Mouse (Mus musculus) kidney, embryonic 15.5 days (tissue): ENCODE results near the gene Ube2i. TPM values are rescaled to one million over a fixed set of nuclear protein-coding genes. Genes with fewer than 3 reads are reported as not detected.

Experiments used
- ATAC-seq: fragments of 200-750 bp; cut with Nextera tagmentation; replicated peaks from 2 replicates; pipeline ENCODE4 v1.8.0; 2017; ENCODE audit warnings: moderate TSS enrichment; ENCODE audit not compliant: low FRiP score
- H3K27ac ChIP-seq: fragments of 300-500 bp; sonication (generic); 2 replicates; pipeline ENCODE4 v1.5.1; 2015; ENCODE audit warnings: mild to moderate bottlenecking, inconsistent platforms
- H3K27me3 ChIP-seq: fragments of 300-500 bp; sonication (generic); 2 replicates; pipeline ENCODE4 v1.6.1; 2015; ENCODE audit warnings: inconsistent platforms
- H3K36me3 ChIP-seq: fragments of 300-500 bp; sonication (generic); 2 replicates; pipeline ENCODE4 v1.6.1; 2015; ENCODE audit warnings: inconsistent platforms
- H3K4me1 ChIP-seq: fragments of 300-500 bp; sonication (generic); 2 replicates; pipeline ENCODE4 v1.6.1; 2015; ENCODE audit warnings: inconsistent platforms
- H3K4me2 ChIP-seq: fragments of 300-500 bp; sonication (generic); 2 replicates; pipeline ENCODE4 v1.6.1; 2015; ENCODE audit warnings: moderate library complexity, mild to moderate bottlenecking, inconsistent platforms
- H3K4me3 ChIP-seq: fragments of 300-500 bp; sonication (generic); replicated peaks from 2 replicates; pipeline ENCODE4 v1.5.1; 2015; ENCODE audit warnings: mild to moderate bottlenecking, inconsistent platforms
- H3K9ac ChIP-seq: fragments of 300-500 bp; sonication (generic); 2 replicates; pipeline ENCODE4 v1.6.1; 2015; ENCODE audit warnings: mild to moderate bottlenecking, inconsistent platforms
- H3K9me3 ChIP-seq: fragments of 300-500 bp; sonication (generic); replicated peaks from 2 replicates; pipeline ENCODE4 v1.6.1; 2016; ENCODE audit warnings: inconsistent platforms
- WGBS: fragments of 180-500 bp; shearing (Covaris S2); methylation state at CpG from one replicate; pipeline ENCODE4 v1.1.7; 2015; ENCODE audit warnings: mixed read lengths; 5-methylcytosine and 5-hydroxymethylcytosine counted together
- polyA plus RNA-seq: library from polyadenylated mRNA; unstranded; fragments of >200 nt; fragmentation: Nextera tagmentation; extraction: Ambion mirVana; gene quantifications from 2 replicates; pipeline ENCODE4 v1.2.1, GENCODE M21; 2015

The Ube2i gene
- polyA plus RNA-seq, 1 experiment from 2014 or later, result 677 TPM

DNA sequence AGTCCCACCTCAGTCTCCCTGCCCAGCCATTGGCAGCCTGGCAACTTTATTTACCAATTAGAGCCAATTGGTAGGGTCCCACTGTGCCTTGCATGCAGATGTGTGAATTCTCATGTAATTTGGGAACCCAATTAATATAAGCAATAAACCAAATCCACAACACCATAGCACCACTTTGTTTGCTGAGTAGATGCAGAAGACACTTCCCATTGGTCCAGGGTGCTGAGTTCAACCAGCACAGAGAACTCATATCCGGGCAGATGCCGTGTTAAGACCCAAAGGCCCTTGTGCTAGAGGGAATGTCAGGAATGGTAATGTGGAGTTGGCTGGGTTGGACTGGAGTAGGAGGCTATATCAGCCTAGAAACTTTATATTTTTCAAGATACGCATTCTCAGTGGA, 1.4 kb upstream of the Ube2i start:
- Histone ChIP-seq H3K4me1 (peaks cover 21% of the 10 kb centered on the region), H3K9ac (no peak overlapping the region), H3K27me3 (peaks cover 6% of the 10 kb centered on the region; the same call in 1 of the 2 replicates), H3K9me3 (no peaks in the 10 kb centered on the region), H3K4me2 (no peak overlapping the region), H3K4me3 (no peak overlapping the region), H3K27ac (no peak overlapping the region), H3K36me3 (peaks cover 1% of the 10 kb centered on the region; the same call in 1 of the 2 replicates)
- ATAC-seq, result no peak
- 95% methylated on average over 3 of the region's 3 CpGs for WGBS

- WGBS, result under 1% methylated on average over 40 of the region's 45 CpGs
- peak overlapping the region; percentile 98 for H3K27ac ChIP-seq
- no peaks in the 10 kb centered on the region for H3K9me3 ChIP-seq
- no peaks in the 10 kb centered on the region for H3K27me3 ChIP-seq
- peaks cover 18% of the 10 kb centered on the region for H3K36me3 ChIP-seq
- peak; percentile 89 for ATAC-seq
- H3K4me1 ChIP-seq, result peaks cover 34% of the 10 kb centered on the region
- peak overlapping the region; percentile 98 for H3K9ac ChIP-seq
- H3K4me2 ChIP-seq, result peak overlapping the region; percentile 75
- peak overlapping the region; percentile 85 for H3K4me3 ChIP-seq
Measured at GRCm38 (mm10) chr17:25273706-25274501, 518 bp downstream of the Ube2i start.

- Histone ChIP-seq H3K36me3 (peaks cover 26% of the 10 kb centered on the region), H3K9me3 (no peaks in the 10 kb centered on the region), H3K4me3 (peak overlapping the region; percentile 85), H3K27ac (peak overlapping the region; percentile 98), H3K27me3 (no peaks in the 10 kb centered on the region), H3K4me2 (peak overlapping the region; percentile 75), H3K9ac (peak overlapping the region; percentile 98), H3K4me1 (peaks cover 34% of the 10 kb centered on the region)
- ATAC-seq, result peak; percentile 91
- WGBS, result under 1% methylated on average over 92 of the region's 92 CpGs
Measured at GRCm38 (mm10) chr17:25272951-25273705, 1.3 kb downstream of the Ube2i start.

DNA sequence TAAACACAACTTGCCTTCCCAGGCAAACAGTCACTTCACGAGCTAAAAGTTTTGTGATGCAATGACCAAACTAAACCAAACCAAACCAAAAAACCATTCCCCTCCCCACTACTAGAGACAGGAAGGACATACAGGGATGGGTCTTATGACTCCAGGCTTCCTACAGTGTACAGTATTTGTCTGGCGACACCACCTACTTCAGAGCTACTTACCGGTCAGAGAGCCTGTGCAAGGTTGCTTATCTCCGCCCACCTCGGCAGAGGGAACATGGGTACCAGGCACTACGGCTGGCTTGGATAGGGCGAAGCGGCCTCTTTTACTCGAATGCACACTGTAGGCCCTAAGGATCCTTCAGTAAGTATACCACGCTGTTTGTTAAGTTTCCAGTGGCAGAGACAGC, 2.1 kb downstream of the Ube2i start:
- peak overlapping the region; percentile 85 for H3K4me3 ChIP-seq
- ATAC-seq, result no peak
- WGBS, result 2% methylated on average over 10 of the region's 10 CpGs

GRCm38 (mm10) chr17:25270795-25271335, 3.6 kb downstream of the Ube2i start:
- peak overlapping the region; percentile 85 for H3K4me3 ChIP-seq
- H3K9me3 ChIP-seq, result no peaks in the 10 kb centered on the region
- H3K36me3 ChIP-seq, result peaks cover 48% of the 10 kb centered on the region
- H3K4me1 ChIP-seq, result peaks cover 34% of the 10 kb centered on the region
- H3K4me2 ChIP-seq, result peak overlapping the region; percentile 75
- ATAC-seq, result no peak
- H3K27me3 ChIP-seq, result no peaks in the 10 kb centered on the region
- peak overlapping the region; percentile 98 for H3K9ac ChIP-seq
- WGBS, result 60% methylated on average over 2 of the region's 2 CpGs
- H3K27ac ChIP-seq, result no peak overlapping the region

More for the DNA sequence above, 2.1 kb downstream of the Ube2i start:
- Histone ChIP-seq H3K27me3 (no peaks in the 10 kb centered on the region), H3K9me3 (no peaks in the 10 kb centered on the region), H3K4me2 (peak overlapping the region; percentile 75), H3K27ac (peak overlapping the region; percentile 98), H3K9ac (peak overlapping the region; percentile 98), H3K4me1 (peaks cover 34% of the 10 kb centered on the region), H3K36me3 (peaks cover 34% of the 10 kb centered on the region)

DNA sequence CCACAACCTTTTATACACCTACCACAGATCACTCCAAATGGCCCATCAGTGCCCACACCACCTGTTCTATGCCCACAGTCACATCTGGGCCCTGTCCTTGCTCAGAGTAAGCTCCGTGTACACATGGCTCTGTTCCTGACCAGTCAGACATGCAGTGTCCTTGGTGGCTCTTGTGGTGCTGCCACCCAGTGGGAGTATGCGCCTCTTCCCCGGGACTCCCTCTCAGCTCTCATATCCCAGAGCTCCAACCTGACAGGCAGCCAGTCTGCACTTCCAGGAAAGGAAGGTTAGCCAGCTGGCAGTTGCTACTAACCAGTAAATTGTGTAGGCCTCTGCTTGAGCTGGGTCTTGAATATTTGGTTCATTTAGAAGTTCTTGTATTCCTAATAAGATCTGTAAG, 10.0 kb downstream of the Ube2i start:
- Histone ChIP-seq H3K4me3 (no peak overlapping the region), H3K27me3 (no peaks in the 10 kb centered on the region), H3K4me1 (peaks cover 4% of the 10 kb centered on the region; the same call in 1 of the 2 replicates), H3K4me2 (no peak overlapping the region), H3K9ac (no peak overlapping the region), H3K36me3 (peaks cover 82% of the 10 kb centered on the region), H3K9me3 (no peaks in the 10 kb centered on the region), H3K27ac (no peak overlapping the region)
- ATAC-seq, result 0 out of 2 replicates have a peak, but pooled peaks have one; percentile 22
- 73% methylated on average over 3 of the region's 3 CpGs for WGBS

GRCm38 (mm10) chr17:25257804-25258261, 16.6 kb downstream of the Ube2i start:
- H3K9ac ChIP-seq, result no peak overlapping the region
- peaks cover 28% of the 10 kb centered on the region for H3K36me3 ChIP-seq
- 53% methylated on average over 6 of the region's 6 CpGs for WGBS
- H3K27me3 ChIP-seq, result peaks cover 34% of the 10 kb centered on the region
- H3K4me1 ChIP-seq, result peaks cover 18% of the 10 kb centered on the region
- H3K4me2 ChIP-seq, result no peak overlapping the region
- H3K4me3 ChIP-seq, result no peak overlapping the region
- H3K9me3 ChIP-seq, result no peaks in the 10 kb centered on the region
- H3K27ac ChIP-seq, result no peak overlapping the region
- no peak for ATAC-seq

DNA sequence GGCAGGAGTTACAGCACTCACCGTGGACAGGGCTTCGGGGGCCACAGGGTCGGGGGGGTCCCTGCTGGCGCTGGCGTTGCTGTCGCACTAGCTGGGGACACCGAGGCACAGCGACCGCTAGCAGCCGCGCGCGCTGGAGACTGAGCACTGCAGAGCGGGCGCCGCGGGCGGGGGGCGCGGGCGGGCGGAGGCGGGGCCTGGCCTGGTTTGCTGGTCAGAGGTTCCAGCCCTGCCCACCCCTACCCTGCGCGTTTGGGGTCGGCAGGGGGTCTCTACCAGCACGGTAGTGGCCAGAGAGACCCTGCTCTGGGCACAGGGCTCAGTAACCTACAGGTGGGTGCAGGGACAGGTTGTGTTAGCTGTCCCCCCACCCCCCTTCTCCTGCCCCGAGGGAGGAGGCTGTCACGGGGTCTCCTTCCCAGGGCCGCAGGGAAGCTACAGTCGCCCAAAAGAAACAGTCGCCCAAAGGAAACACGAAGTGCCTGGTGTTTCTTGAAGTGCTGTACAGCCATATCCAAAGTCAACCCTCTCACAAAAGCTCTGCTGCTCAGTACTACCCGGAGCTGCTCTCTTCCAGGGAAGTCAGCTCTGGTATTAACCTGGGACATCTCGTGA, 18.2 kb downstream of the Ube2i start, which contains the start of gene Baiap3:
Gene Baiap3, minus strand, starts transcription at position 225 of the 615 bp plus-strand sequence.
- peaks cover 43% of the 10 kb centered on the region for H3K27me3 ChIP-seq
- H3K4me1 ChIP-seq, result peaks cover 18% of the 10 kb centered on the region
- peak within 1 kb of the TSS; percentile 41 for H3K4me3 ChIP-seq
- H3K4me2 ChIP-seq, result peak within 1 kb of the TSS; percentile 74
- peaks cover 22% of the 10 kb centered on the region for H3K36me3 ChIP-seq
- H3K9ac ChIP-seq, result peak within 1 kb of the TSS; percentile 27
- H3K9me3 ChIP-seq, result no peaks in the 10 kb centered on the region
- no peak within 1 kb of the TSS for H3K27ac ChIP-seq
- WGBS, result 3% methylated on average over 35 of the region's 35 CpGs
- peak; percentile 70 for ATAC-seq

DNA sequence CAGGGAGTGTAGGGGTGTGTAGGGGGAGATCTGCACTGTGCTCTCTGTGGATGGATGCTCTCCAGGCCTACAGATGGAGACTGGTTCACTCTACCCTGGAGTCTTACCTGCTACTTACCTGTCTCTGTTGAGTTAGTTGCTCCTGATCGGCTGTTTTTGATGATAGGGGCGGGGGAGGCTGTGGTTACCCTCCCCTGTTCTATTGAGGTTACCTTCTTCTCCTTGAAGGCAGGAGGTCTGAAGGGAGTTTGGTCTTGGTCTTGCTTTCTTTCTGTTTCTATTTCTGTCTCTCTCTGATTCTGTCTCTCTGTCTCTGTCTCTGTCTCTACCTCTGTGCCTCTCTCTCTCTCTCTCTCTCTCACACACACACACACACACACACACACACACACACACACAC, 19.3 kb downstream of the Ube2i start:
- Histone ChIP-seq H3K27me3 (peaks cover 43% of the 10 kb centered on the region), H3K27ac (no peak overlapping the region), H3K4me2 (peak overlapping the region; percentile 74; the same call in 1 of the 2 replicates), H3K36me3 (peaks cover 19% of the 10 kb centered on the region), H3K4me3 (no peak overlapping the region), H3K4me1 (peaks cover 18% of the 10 kb centered on the region), H3K9ac (no peak overlapping the region), H3K9me3 (no peaks in the 10 kb centered on the region)
- 51% methylated on average over 2 of the region's 2 CpGs for WGBS
- no peak for ATAC-seq

GRCm38 (mm10) chr17:25253760-25254159, 20.7 kb downstream of the Ube2i start:
- Histone ChIP-seq H3K9me3 (no peaks in the 10 kb centered on the region), H3K4me2 (no peak overlapping the region), H3K4me3 (no peak overlapping the region), H3K36me3 (peaks cover 6% of the 10 kb centered on the region), H3K27ac (no peak overlapping the region), H3K4me1 (peaks cover 18% of the 10 kb centered on the region), H3K9ac (no peak overlapping the region), H3K27me3 (peaks cover 43% of the 10 kb centered on the region)
- ATAC-seq, result no peak
- 36% methylated on average over 10 of the region's 10 CpGs for WGBS

DNA sequence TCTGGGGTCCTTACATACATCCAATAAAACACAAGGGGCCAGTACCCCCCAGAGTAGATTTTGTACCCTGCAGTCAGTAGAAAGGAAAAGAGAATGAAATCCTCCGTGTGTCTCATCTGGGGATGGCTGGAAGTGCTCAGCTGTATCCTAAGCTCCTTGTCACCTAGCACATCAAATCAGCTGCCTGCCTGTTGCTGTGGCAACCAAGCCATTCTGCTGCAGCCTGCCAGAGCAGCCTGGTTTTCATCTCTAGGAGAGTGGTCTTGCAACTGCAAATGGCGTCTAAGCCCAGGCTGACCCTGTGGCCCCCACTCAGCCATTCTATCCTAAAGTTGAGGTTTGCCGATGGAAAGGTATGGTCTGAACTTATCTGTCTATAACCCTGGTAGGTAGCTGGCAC, 21.8 kb downstream of the Ube2i start:
- H3K4me3 ChIP-seq, result no peak overlapping the region
- H3K27ac ChIP-seq, result no peak overlapping the region
- H3K4me1 ChIP-seq, result peaks cover 15% of the 10 kb centered on the region
- peaks cover 46% of the 10 kb centered on the region for H3K27me3 ChIP-seq
- no peaks in the 10 kb centered on the region for H3K9me3 ChIP-seq
- 45% methylated on average over 3 of the region's 3 CpGs for WGBS
- no peak overlapping the region for H3K9ac ChIP-seq
- no peak overlapping the region for H3K4me2 ChIP-seq
- H3K36me3 ChIP-seq, result no peaks in the 10 kb centered on the region
- ATAC-seq, result no peak
